Mouse (Mus musculus) brain, embryonic 14.5 days (tissue): Measurements from ENCODE around the gene BC051142.

ENCODE experiments used
- CTCF ChIP-seq: fragments of 200-500 bp; IDR thresholded peaks from 2 replicates; pipeline ENCODE4 v1.5.1; 2012; ENCODE audit warnings: inconsistent platforms, mild to moderate bottlenecking, moderate library complexity, borderline replicate concordance; ENCODE audit not compliant: insufficient read depth, insufficient read length; ENCODE audit errors: extremely low read depth
- POLR2A ChIP-seq: fragments of 200-500 bp; IDR thresholded peaks from 2 replicates; pipeline ENCODE4 v1.6.1; 2012; ENCODE audit warnings: mild to moderate bottlenecking, inconsistent platforms, borderline replicate concordance; ENCODE audit not compliant: poor library complexity, insufficient read depth, insufficient read length, severe bottlenecking; ENCODE audit errors: extremely low read depth

DNA sequence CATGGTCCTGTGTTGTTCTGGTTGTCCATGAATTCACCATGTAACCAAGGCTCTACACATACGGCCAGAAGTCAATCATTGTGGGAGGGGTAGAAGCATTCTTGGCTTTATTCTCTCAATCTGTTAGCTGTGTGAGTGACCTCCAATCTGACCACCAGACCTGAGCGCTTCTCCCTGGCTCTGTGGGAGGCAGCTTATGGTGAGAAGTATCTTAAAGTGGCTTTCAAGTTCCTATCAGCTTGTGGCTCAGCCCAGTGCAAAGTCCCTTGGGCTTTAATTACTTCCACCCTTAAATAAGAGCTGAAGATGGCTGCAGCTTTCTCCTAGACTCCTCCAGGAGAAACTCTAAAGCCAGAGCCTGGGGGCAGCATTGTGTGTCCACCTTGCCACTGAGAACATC, 21.8 kb upstream of the BC051142 start, which contains the start of gene Btnl1:
- TF ChIP-seq POLR2A: no peak
- no peak for TF ChIP-seq CTCF
